Mouse (Mus musculus) CH12.LX (cell line): ENCODE measurements at regions not wholly inside any gene's neighbourhood (a gene's known extent, or its start where the extent isn't known, plus 50 kb on each side); places are given as distances from the start of the nearest gene placed in this dataset.

Experiments
- DNase-seq: peaks from one replicate; pipeline ENCODE4 v3.0.0-alpha.2; 2013; ENCODE audit errors: extremely low read depth
- H3K27ac ChIP-seq: 2 replicates; pipeline ENCODE4 v1.5.1; 2012; ENCODE audit warnings: low read depth, mild to moderate bottlenecking, control low read depth, moderate library complexity; ENCODE audit not compliant: insufficient read depth
- H3K27me3 ChIP-seq: replicated peaks from 2 replicates; pipeline ENCODE3; 2012; ENCODE audit warnings: inconsistent platforms
- H3K36me3 ChIP-seq, 2 experiments: replicated peaks in 1 of 2; 2 replicates each; pipeline versions ENCODE3 to v1.6.1; 2012; ENCODE audit warnings: inconsistent platforms in 1 of 2, low read length in 1 of 2, mild to moderate bottlenecking in 1 of 2, mixed read lengths in 1 of 2, moderate library complexity in 1 of 2; ENCODE audit not compliant: control insufficient read depth in 1 of 2, insufficient read depth in 1 of 2
- H3K4me1 ChIP-seq, 2 experiments: 2 replicates each; pipeline ENCODE4 v1.6.1; 2012; ENCODE audit warnings: inconsistent platforms in 1 of 2, moderate library complexity in 1 of 2; ENCODE audit not compliant: insufficient read depth in 2 of 2, control insufficient read depth in 1 of 2
- H3K4me2 ChIP-seq: 2 replicates; pipeline ENCODE4 v1.6.1; 2012; ENCODE audit warnings: low read depth, mild to moderate bottlenecking, control low read depth; ENCODE audit not compliant: poor library complexity, insufficient read depth, severe bottlenecking
- H3K4me3 ChIP-seq, 3 experiments: fragments of 150-350 bp in 1 of 3; sonication (generic) in 1 of 3; replicated peaks in 1 of 3; 2 replicates each; pipeline versions ENCODE3 to v1.5.1; 2011 to 2012; ENCODE audit warnings: low read depth in 2 of 3, low read length in 2 of 3, mild to moderate bottlenecking in 2 of 3, moderate library complexity in 2 of 3, control low read depth in 1 of 3, improper control_type of control experiment in 1 of 3, inconsistent platforms in 1 of 3, mixed read lengths in 1 of 3; ENCODE audit not compliant: poor library complexity in 1 of 3
- H3K79me2 ChIP-seq: replicated peaks from 2 replicates; pipeline ENCODE4 v1.6.1; 2012; ENCODE audit warnings: mild to moderate bottlenecking, moderate library complexity; ENCODE audit not compliant: control insufficient read depth, poor library complexity, insufficient read depth, severe bottlenecking; ENCODE audit errors: extremely low read depth
- H3K9ac ChIP-seq: 2 replicates; pipeline ENCODE4 v1.6.1; 2012; ENCODE audit warnings: low read depth, mild to moderate bottlenecking, control low read depth, moderate library complexity; ENCODE audit not compliant: insufficient read depth
- H3K9me3 ChIP-seq: replicated peaks from 2 replicates; pipeline ENCODE3; 2012; ENCODE audit warnings: low read length, inconsistent platforms, mixed read lengths
- BHLHE40 ChIP-seq: IDR thresholded peaks from 2 replicates; pipeline ENCODE4 v1.6.1; 2011; ENCODE audit warnings: mild to moderate bottlenecking, low read depth, low read length, improper control_type of control experiment
- CHD1 ChIP-seq: IDR thresholded peaks from 2 replicates; pipeline ENCODE4 v1.6.1; 2012; ENCODE audit warnings: low read depth, low read length, improper control_type of control experiment, inconsistent platforms
- CHD2 ChIP-seq: IDR thresholded peaks from 2 replicates; pipeline ENCODE4 v1.6.1; 2011; ENCODE audit warnings: low read length, improper control_type of control experiment
- E2F4 ChIP-seq: IDR thresholded peaks from 2 replicates; pipeline ENCODE4 v1.6.1; 2011; ENCODE audit warnings: low read depth, low read length, improper control_type of control experiment; ENCODE audit not compliant: insufficient replicate concordance
- ETS1 ChIP-seq: conservative IDR thresholded peaks from 2 replicates; pipeline ENCODE4 v1.6.1; 2012; ENCODE audit warnings: low read depth, mild to moderate bottlenecking, inconsistent platforms, low read length, improper control_type of control experiment, moderate library complexity
- HCFC1 ChIP-seq: IDR thresholded peaks from 2 replicates; pipeline ENCODE4 v1.6.1; 2012; ENCODE audit warnings: low read depth, mild to moderate bottlenecking, inconsistent platforms, low read length, improper control_type of control experiment
- IRF4 ChIP-seq: IDR thresholded peaks from 2 replicates; pipeline ENCODE4 v1.6.1; 2014; ENCODE audit warnings: low read depth, mild to moderate bottlenecking, inconsistent platforms, low read length, improper control_type of control experiment
- JUND ChIP-seq: conservative IDR thresholded peaks from 2 replicates; pipeline ENCODE4 v1.6.1; 2011; ENCODE audit warnings: low read depth, low read length, improper control_type of control experiment
- KAT2A ChIP-seq: IDR thresholded peaks from 2 replicates; pipeline ENCODE4 v1.6.1; 2012; ENCODE audit warnings: low read length, improper control_type of control experiment, inconsistent platforms; ENCODE audit not compliant: insufficient replicate concordance
- MAFK ChIP-seq: IDR thresholded peaks from 2 replicates; pipeline ENCODE4 v1.6.1; 2011; ENCODE audit warnings: low read length, improper control_type of control experiment; ENCODE audit not compliant: insufficient replicate concordance
- MAZ ChIP-seq: IDR thresholded peaks from 2 replicates; pipeline ENCODE4 v1.6.1; 2012; ENCODE audit warnings: low read depth, mild to moderate bottlenecking, inconsistent platforms, low read length, improper control_type of control experiment, moderate library complexity
- MEF2A ChIP-seq: IDR thresholded peaks from 2 replicates; pipeline ENCODE4 v1.6.1; 2014; ENCODE audit warnings: low read depth, mild to moderate bottlenecking, inconsistent platforms, low read length, improper control_type of control experiment, borderline replicate concordance
- PAX5 ChIP-seq: IDR thresholded peaks from 2 replicates; pipeline ENCODE4 v1.6.1; 2012; ENCODE audit warnings: low read length, inconsistent platforms, mixed read lengths
- POLR2A ChIP-seq: IDR thresholded peaks from 2 replicates; pipeline ENCODE4 v1.6.1; 2011; ENCODE audit warnings: low read depth, mild to moderate bottlenecking, improper control_type of control experiment, low read length
- RAD21 ChIP-seq: IDR thresholded peaks from 2 replicates; pipeline ENCODE4 v1.6.1; 2011; ENCODE audit warnings: low read depth, mild to moderate bottlenecking, low read length, improper control_type of control experiment, moderate library complexity
- SIN3A ChIP-seq: IDR thresholded peaks from 2 replicates; pipeline ENCODE4 v1.6.1; 2012; ENCODE audit warnings: low read length, improper control_type of control experiment, inconsistent platforms
- TBP ChIP-seq: conservative IDR thresholded peaks from 2 replicates; pipeline ENCODE4 v1.6.1; 2011; ENCODE audit warnings: low read depth, low read length, improper control_type of control experiment
- USF2 ChIP-seq: conservative IDR thresholded peaks from 2 replicates; pipeline ENCODE4 v1.6.1; 2011; ENCODE audit warnings: low read depth, low read length, improper control_type of control experiment
- ZC3H11A ChIP-seq: IDR thresholded peaks from 2 replicates; pipeline ENCODE4 v1.6.1; 2012; ENCODE audit warnings: low read depth, mild to moderate bottlenecking, inconsistent platforms, low read length, improper control_type of control experiment
- ZKSCAN1 ChIP-seq: IDR thresholded peaks from 2 replicates; pipeline ENCODE4 v1.6.1; 2012; ENCODE audit warnings: low read depth, inconsistent platforms, low read length, improper control_type of control experiment, borderline replicate concordance
- ZMIZ1 ChIP-seq: IDR thresholded peaks from 2 replicates; pipeline ENCODE4 v1.6.1; 2012; ENCODE audit warnings: low read depth, mild to moderate bottlenecking, inconsistent platforms, low read length, improper control_type of control experiment
- ZNF384 ChIP-seq: IDR thresholded peaks from 2 replicates; pipeline ENCODE4 v1.6.1; 2012; ENCODE audit warnings: low read depth, low read length, improper control_type of control experiment, inconsistent platforms
- dilution Hi-C: fragments of 300-500 bp; cut with MboI; formaldehyde crosslinking; loops from 2 replicates; pipeline ENCODE4 v1.14.3; 2020; ENCODE audit warnings: low sequenced_read_pairs; ENCODE audit not compliant: extremely low pct_unique_long_range_greater_than_20kb, extremely low pct_ligation_motif_present
- in situ Hi-C: fragments of 300-500 bp; cut with MboI; formaldehyde crosslinking; loops from 3 replicates; pipeline ENCODE4 v1.14.3; 2019; ENCODE audit warnings: low sequenced_read_pairs, low pct_ligation_motif_present, low pct_unique_long_range_greater_than_20kb, mixed read lengths

- no peaks in the 10 kb centered on the region for H3K79me2 ChIP-seq
- dilution Hi-C loops (no loop called here), in situ Hi-C loops (no loop called here)
- no peak overlapping the region for H3K9ac ChIP-seq
- no peak for DNase-seq
- no peaks in the 10 kb centered on the region for H3K27me3 ChIP-seq
- TF ChIP-seq JUND (no peak), CHD1 (no peak), ZKSCAN1 (no peak), RAD21 (no peak), USF2 (no peak), KAT2A (no peak), ZNF384 (no peak), MAZ (no peak), ZC3H11A (no peak), PAX5 (no peak), TBP (no peak), MAFK (no peak), BHLHE40 (no peak), MEF2A (no peak), SIN3A (no peak), HCFC1 (no peak), ETS1 (no peak), POLR2A (no peak)
- H3K9me3 ChIP-seq: no peaks in the 10 kb centered on the region
- no peak overlapping the region for H3K4me3 ChIP-seq
- no peak overlapping the region for H3K27ac ChIP-seq
- H3K4me2 ChIP-seq: no peak overlapping the region
- no peaks in the 10 kb centered on the region for H3K4me1 ChIP-seq
- H3K36me3 ChIP-seq: no peaks in the 10 kb centered on the region
Measured at GRCm38 (mm10) chr6:140983610-140984009, 254.5 kb downstream of the Gm11077 start.

GRCm38 (mm10) chr6:140984249-140984648 is 255.2 kb downstream of the Gm11077 start:
- no peak overlapping the region for H3K9ac ChIP-seq
- H3K27ac ChIP-seq: no peak overlapping the region
- no peaks in the 10 kb centered on the region for H3K27me3 ChIP-seq
- TF ChIP-seq E2F4 (no peak), TBP (no peak), JUND (no peak), CHD2 (no peak), ZC3H11A (no peak), ZMIZ1 (no peak), ZKSCAN1 (no peak), ETS1 (no peak), IRF4 (no peak)
- H3K4me3 ChIP-seq: no peak overlapping the region
- no peaks in the 10 kb centered on the region for H3K4me1 ChIP-seq
- no peak overlapping the region for H3K4me2 ChIP-seq
- in situ Hi-C loops (no loop called here), dilution Hi-C loops (no loop called here)
- no peak for DNase-seq
- no peaks in the 10 kb centered on the region for H3K9me3 ChIP-seq
- no peaks in the 10 kb centered on the region for H3K36me3 ChIP-seq
- no peaks in the 10 kb centered on the region for H3K79me2 ChIP-seq
